Mouse (Mus musculus) thymus, postnatal 4 days (tissue): ENCODE results near the gene Thnsl1.
"Not testable (repeated sequence)": the region's sequence is repeated elsewhere in the genome, so short reads cannot be mapped to it uniquely, and the experiment has no call there.

ENCODE experiments used
- DNase-seq: peaks from one replicate; pipeline ENCODE4 v3.0.0; 2021

Thnsl1 gene

DNA sequence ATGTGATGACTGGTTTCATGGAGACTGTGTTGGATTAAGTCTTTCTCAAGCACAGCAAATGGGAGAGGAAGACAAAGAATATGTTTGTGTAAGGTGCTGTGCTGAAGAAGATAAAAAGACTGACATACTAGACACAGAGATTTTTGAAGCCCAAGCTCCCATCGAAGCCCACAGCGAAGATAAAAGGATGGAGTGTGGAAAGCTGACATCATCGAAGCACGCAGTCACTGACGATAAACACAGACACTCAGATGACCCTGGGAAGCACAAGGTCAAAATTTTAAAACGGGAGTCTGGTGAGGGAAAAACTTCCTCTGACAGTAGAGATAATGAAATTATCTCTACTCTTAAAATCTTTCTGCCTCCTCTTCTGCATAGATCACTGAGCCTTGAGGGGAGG, 38.6 kb downstream of the Thnsl1 start:
- not testable (repeated sequence) for DNase-seq

DNA sequence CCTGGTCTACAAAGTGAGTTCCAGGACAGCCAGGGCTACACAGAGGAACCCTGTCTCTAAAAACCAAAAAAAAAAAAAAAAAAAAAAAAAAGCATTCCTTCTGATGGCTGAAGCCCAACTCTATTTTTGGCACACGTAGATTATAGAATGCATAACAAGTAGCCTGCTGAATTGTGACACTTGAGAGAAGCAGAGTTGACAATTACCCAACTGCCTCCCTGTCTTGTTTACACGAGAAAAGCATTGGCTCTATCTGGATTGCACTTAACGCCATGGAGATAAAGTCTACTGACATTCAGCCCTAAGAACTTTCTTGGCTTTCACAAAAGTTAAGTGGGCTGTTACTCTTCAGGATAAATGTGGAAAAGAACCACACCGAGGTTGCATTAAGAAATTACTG, 39.5 kb downstream of the Thnsl1 start:
- no peak for DNase-seq

DNA sequence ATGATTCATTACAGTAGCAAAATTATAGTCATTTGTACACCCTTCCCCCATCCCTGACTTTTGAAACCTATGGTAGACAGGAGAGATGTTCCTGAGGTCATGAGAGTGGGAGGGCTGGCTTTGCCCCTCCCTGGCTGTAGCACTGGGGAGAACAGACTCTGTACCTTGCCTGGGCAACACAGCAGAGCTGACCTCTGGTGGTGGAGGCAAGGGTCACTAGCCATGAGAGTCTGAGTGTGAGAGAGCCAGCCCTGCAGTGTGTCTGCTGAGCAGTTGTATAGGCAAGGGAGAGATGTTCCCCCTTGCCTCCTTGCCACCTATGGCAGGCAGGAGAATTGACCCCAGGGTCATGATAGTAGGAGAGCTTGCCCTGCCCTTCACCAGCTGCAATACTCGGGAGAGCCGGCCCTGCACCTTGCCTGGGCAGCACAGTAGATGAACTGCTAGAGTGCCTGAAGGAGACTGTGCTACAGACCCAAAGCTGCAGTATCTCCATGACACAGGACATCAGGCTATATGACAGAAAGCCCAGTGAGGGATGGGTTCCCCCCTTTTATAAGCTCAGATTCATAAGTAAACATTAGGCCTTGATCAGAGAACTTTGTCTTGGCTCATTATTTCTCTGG, 40.1 kb downstream of the Thnsl1 start:
- DNase-seq = no peak

DNA sequence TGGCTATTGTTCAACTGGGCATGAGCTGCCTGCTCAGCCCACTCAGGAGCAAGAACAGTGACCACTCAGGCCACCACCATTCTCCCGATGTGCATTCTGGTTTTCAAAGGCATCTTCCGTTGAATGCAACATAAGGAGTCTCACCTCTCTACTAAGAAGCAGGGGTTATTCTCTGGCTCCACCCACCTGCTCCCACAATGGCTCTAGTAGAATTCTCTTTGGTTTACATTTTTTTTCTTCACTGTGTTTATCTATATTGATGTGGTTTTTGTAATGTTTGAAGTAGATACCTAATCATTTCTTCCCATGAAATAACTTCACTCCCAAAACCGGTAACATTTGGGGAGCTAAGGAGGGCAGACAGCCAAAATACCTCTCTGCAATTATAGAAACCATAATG, 48.1 kb downstream of the Thnsl1 start:
- DNase-seq = no peak

DNA sequence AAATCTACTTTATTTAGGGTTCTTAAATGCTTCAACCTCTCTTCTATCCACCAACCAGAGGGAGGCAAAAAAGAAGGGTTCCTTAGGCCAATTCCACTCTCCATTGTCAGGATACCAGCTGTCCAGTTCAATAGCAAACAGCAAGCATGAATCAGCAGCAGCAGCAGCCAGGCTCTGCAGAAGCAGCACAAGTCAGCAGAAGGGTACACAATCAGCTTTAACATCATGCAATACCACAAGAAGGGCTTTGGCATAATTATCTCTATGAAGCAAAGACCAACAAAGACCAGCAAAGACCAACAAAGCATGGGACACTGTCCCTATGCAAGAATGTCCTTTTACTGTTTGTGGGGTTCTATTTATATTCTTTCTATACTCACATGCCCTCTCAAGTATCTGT, 48.8 kb downstream of the Thnsl1 start:
- no peak for DNase-seq

DNA sequence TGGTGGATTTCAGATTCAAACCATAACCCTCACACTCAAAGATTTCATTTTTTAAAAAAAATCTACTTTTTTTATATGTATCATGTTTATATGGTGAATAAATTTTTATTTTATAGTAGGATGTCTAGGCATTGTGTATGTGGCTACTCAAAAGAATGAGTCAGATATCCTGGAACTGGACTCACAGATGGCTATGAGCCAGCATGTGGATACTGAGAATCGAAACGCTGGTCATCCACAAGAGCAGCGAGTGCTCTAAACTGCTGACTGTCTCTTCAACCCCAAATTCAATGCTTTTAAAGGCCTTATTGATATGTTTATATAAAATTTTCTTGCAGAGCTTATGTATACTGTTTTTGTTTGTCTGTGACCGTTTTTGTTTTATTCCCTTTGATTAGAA, 52.8 kb downstream of the Thnsl1 start:
- no peak for DNase-seq

DNA sequence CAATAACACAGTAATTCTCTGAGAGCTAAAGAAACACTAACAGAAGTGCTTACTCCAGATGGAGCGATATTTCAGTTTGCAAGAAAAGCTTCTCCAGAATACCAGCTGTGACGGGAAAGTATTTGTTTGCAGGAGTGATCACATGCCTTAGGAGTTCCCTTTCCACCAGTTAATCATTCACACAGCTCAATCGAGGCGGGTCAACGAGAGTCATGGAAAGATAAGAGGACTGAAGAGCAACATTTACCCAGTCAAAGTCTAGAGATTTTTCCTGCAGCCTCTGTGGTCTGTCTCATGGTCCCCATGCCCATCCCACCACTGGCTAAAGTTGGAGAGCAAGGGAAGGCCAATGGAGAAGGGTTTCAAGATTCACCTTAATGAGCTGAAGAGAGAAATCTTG, 53.6 kb downstream of the Thnsl1 start:
- DNase-seq = no peak

DNA sequence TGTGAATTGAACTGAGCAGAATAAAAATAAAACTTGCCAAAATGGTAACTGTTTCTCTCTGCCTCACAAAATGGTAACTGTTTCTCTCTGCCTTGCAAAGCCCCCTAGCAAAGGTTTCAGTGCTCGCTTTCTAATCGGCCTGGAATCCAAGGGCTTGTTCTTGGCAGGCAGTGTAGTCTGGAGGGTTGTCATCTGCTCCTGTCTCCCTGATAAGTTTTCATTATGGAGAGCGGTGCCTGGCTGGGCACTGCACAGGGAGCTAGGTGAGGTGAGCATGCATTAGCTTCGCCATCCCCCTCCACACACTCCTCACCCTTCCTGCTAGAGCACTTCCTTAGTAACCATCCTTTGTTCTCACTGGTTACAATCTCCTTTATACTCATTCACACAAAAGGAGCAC, 54.5 kb downstream of the Thnsl1 start:
- no peak for DNase-seq

DNA sequence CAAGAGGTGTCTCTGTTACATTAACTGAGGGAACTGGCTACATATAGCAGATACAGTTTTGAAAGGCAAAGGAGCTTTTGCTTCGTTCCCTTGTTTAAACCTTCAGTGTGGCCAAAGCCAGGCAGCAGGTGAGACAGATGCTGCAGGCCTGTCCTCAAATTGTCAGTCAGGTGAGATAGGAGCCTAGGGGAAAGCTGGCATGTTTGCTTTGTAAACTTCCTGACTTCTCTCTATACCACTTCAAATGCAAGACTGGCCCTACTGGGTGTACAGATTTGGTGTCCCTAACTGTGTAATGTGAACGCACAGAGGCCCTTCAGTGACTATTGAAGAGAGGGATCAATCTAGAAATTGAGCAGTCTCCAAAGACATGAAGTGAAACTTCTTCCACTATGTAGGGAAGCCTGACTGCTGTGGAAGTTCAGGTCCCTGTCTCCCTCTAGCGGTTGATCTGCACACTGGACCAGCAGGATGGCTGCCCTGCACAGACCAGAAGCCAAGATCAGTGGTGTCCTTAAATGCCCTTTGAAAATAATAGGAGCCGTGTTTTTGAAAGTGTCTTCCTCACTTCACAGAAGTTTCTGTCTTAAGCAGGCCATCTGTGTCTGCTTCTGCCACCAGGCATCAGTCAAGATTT, 56.0 kb downstream of the Thnsl1 start:
- peak; percentile 57 for DNase-seq

DNA sequence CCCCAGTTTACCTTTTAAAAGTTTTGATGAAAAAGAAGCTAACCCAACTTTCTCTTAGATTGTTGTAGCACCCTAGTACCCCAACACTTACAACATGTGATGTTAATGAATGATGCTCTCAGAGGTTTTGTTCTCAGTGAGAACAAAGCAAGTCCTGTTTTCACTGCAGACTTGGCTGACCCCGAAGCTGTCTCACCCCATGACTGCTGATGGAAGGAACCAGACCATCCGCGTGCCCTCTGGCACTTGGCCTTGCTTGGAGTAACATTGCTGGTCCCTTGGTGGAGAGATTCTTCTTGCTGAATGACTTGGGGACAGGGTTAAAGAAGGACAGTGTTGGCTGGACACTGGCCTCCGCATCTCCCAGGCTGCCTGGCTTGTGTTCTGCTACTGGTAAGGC, 58.5 kb downstream of the Thnsl1 start:
- no peak for DNase-seq
